Mouse (Mus musculus) lung, postnatal 0 days (tissue): ENCODE data around the gene Krt6b. TPM values are rescaled to one million over a fixed set of nuclear protein-coding genes. Genes with fewer than 3 reads are reported as not detected.
"Not testable (repeated sequence)": the region's sequence is repeated elsewhere in the genome, so short reads cannot be mapped to it uniquely, and the experiment has no call there.

Experiments used
- ATAC-seq: fragments of 200-750 bp; cut with Nextera tagmentation; 2 replicates; pipeline ENCODE4 v1.8.0; 2017; ENCODE audit warnings: moderate library complexity
- DNase-seq: peaks from one replicate; pipeline ENCODE4 v3.0.0-alpha.2; 2016; ENCODE audit warnings: low spot score
- H3K27ac ChIP-seq: fragments of 300-500 bp; sonication (generic); 2 replicates; pipeline ENCODE4 v1.5.1; 2014; ENCODE audit warnings: antibody characterized with exemption, mild to moderate bottlenecking, low read length, mixed read lengths
- H3K27me3 ChIP-seq: fragments of 300-500 bp; sonication (generic); replicated peaks from 2 replicates; pipeline ENCODE4 v1.6.1; 2014; ENCODE audit warnings: low read length, mixed read lengths; ENCODE audit not compliant: insufficient read depth
- H3K36me3 ChIP-seq: fragments of 300-500 bp; sonication (generic); 2 replicates; pipeline ENCODE4 v1.6.1; 2014; ENCODE audit warnings: low read length, mixed read lengths; ENCODE audit not compliant: insufficient read depth
- H3K4me1 ChIP-seq: fragments of 300-500 bp; sonication (generic); 2 replicates; pipeline ENCODE4 v1.6.1; 2014; ENCODE audit warnings: antibody characterized with exemption, low read depth, low read length, mixed read lengths; ENCODE audit not compliant: insufficient read depth
- H3K4me2 ChIP-seq: fragments of 300-500 bp; sonication (generic); replicated peaks from 2 replicates; pipeline ENCODE4 v1.6.1; 2014; ENCODE audit warnings: low read depth, mild to moderate bottlenecking, low read length, moderate library complexity, mixed read lengths
- H3K4me3 ChIP-seq: fragments of 300-500 bp; sonication (generic); 2 replicates; pipeline ENCODE4 v1.5.1; 2014; ENCODE audit warnings: low read depth, low read length
- H3K9ac ChIP-seq: fragments of 300-500 bp; sonication (generic); replicated peaks from 2 replicates; pipeline ENCODE4 v1.6.1; 2014; ENCODE audit warnings: low read depth, mild to moderate bottlenecking
- H3K9me3 ChIP-seq: fragments of 300-500 bp; sonication (generic); 2 replicates; pipeline ENCODE4 v1.6.1; 2016; ENCODE audit warnings: low read length, mixed read lengths
- CTCF ChIP-seq: IDR thresholded peaks from 2 replicates; pipeline ENCODE4 v1.5.1; 2016; ENCODE audit warnings: antibody characterized with exemption, mild to moderate bottlenecking
- EP300 ChIP-seq: IDR thresholded peaks from 2 replicates; pipeline ENCODE4 v1.6.1; 2016; ENCODE audit warnings: antibody characterized with exemption, mild to moderate bottlenecking, control low read depth
- WGBS: fragments of 180-500 bp; shearing (Covaris S2); extraction: QIAGEN DNeasy Blood & Tissue Kit; methylation state at CpG from one replicate; pipeline ENCODE4 v1.1.7; 2014; 5-methylcytosine and 5-hydroxymethylcytosine counted together
- microRNA-seq: library from miRNA; unstranded; fragments of <30 nt; microRNA quantifications from one replicate; pipeline ENCODE4, GENCODE M21; 2016
- polyA plus RNA-seq: library from polyadenylated mRNA; unstranded; fragments of >200 nt; fragmentation: Nextera tagmentation; extraction: Ambion mirVana; gene quantifications from 2 replicates; pipeline ENCODE4 v1.2.1, GENCODE M21; 2015

Gene Krt6b
- polyA plus RNA-seq, 1 experiment from 2014 or later: not detected

DNA sequence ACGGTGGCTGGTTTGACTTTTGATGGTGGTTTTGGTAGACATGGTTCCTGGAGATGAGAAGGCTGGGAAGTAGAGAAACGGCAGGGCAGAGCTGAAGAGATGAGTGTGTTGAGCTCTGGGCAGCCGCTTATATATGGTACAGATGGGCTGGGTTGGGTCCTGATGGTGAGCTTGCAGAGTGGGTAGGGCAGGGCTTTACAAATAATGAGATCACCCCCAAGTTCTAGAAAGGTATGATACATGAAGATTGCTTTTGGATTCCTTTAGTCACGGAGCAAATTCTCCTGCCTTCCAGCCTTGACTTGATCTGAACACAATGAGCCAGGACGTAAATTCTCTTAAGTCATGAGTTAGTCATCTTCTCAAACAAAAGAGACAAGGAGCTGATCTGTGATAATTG is 14.1 kb upstream of the Krt6b start, which contains the start of gene Krt6a:
Gene Krt6a, minus strand, starts transcription at position 101 of the 400 bp plus-strand sequence.
- Histone ChIP-seq H3K9me3 (no peaks in the 10 kb centered on the region), H3K9ac (no peak within 1 kb of the TSS), H3K27ac (no peak within 1 kb of the TSS), H3K4me3 (no peak within 1 kb of the TSS), H3K4me2 (no peak within 1 kb of the TSS), H3K4me1 (no peaks in the 10 kb centered on the region), H3K36me3 (no peaks in the 10 kb centered on the region), H3K27me3 (no peaks in the 10 kb centered on the region)
- 77% methylated on average over 5 of the region's 5 CpGs for WGBS
- no peak for TF ChIP-seq CTCF
- TF ChIP-seq EP300: no peak
- ATAC-seq (no peak), DNase-seq (no peak)

DNA sequence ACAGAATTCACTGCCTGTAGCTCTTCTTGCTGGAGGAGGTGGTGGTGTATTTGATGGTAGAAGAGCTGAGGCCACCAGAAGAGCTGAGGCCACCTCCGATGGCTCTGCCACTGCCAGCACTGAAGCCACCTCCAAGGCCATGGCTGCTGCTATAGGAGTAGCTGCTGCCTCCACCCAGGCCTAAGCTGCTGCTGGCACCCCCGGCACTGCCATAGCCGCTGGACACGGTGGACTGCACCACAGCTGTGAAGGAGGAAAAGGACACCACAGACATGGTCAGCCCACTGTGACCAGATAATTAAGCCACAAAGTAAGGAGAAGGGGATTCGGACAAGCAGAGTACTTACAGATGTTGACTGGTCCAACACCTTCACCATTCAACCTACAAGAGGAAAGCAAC is 10.4 kb upstream of the Krt6b start:
- H3K4me2 ChIP-seq, H3K27me3 ChIP-seq, H3K36me3 ChIP-seq, H3K4me3 ChIP-seq, H3K9ac ChIP-seq, H3K27ac ChIP-seq, DNase-seq, H3K4me1 ChIP-seq, ATAC-seq, H3K9me3 ChIP-seq: not testable (repeated sequence)
- WGBS: 89% methylated on average over 5 of the region's 5 CpGs

DNA sequence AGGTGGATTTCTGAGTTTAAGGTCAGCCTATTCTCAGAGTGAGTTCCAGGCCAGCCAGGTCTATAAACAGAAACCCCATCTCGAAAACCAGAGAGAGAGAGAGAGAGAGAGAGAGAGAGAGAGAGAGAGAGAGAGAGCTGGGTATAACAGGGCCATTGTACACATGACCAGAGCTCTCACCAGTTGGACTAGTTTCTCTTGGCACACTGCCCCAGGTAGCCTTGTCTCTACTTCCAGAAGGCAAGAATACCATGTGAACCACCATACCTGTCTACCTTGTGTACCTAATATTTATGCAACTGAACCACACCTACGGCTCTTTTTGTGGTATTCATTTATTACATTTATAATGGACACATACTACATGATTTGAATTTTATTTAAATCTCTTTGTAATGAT is 8.1 kb upstream of the Krt6b start:
- H3K27me3 ChIP-seq: no peaks in the 10 kb centered on the region
- WGBS: 46% methylated on average over 2 of the region's 2 CpGs
- DNase-seq: no peak

DNA sequence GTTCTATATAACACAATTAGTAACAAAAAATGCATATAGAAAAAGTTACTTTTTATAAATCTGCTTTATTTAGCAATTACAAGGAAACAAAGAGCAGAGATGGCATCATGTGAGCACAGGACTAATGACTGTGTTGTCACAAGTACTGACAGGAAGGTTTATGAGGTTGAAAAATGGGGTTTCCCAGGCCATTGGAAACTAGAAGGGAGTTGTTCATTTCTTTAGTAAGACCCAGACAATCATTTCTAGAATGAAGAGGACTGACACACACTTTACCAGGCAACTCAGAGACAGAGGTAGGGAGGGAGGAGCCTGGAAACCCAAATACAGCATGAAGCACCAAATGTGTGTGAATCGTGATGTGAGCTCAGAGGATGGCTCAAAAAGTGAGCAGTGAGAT is 4.1 kb downstream of the Krt6b start:
- H3K9ac ChIP-seq: no peak overlapping the region
- no peak overlapping the region for H3K4me3 ChIP-seq
- 88% methylated on average over 1 of the region's 1 CpGs for WGBS
- TF ChIP-seq EP300 (no peak), CTCF (no peak)
- H3K27ac ChIP-seq: no peak overlapping the region
- DNase-seq: no peak
- H3K9me3 ChIP-seq: no peaks in the 10 kb centered on the region
- H3K36me3 ChIP-seq: no peaks in the 10 kb centered on the region
- no peak overlapping the region for H3K4me2 ChIP-seq
- ATAC-seq: no peak
- no peaks in the 10 kb centered on the region for H3K27me3 ChIP-seq
- H3K4me1 ChIP-seq: no peaks in the 10 kb centered on the region

More for the DNA sequence above, 8.1 kb upstream of the Krt6b start:
- Histone ChIP-seq H3K4me1 (no peaks in the 10 kb centered on the region), H3K4me2 (no peak overlapping the region), H3K9me3 (no peaks in the 10 kb centered on the region), H3K36me3 (no peaks in the 10 kb centered on the region), H3K9ac (no peak overlapping the region), H3K4me3 (no peak overlapping the region), H3K27ac (no peak overlapping the region)
- no peak for TF ChIP-seq CTCF
- TF ChIP-seq EP300: no peak
- no peak for ATAC-seq

DNA sequence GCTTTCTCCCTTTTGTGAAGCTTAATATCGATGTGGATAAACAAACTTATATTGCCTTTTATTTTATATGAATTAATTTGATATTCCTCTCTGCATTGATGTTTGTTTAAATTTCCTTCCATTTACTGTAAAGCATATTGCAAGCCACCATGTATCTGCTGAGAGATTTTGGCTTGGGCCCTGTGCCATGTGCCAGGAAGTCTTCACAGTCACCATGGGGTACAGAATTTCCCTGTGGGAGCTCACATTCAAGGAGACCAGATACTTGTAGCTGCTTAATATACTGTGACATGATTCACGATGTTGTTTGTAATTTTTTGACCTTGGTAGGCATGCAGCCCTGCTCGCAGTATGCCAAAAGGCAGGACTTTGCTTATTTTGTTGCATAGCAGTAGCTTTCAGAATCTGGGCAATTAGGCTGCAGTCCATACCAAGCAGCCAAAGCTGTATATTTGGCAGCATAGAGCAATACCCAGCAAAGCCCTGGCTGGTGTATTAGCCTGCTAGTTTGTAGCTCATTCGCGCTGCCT is 27.3 kb downstream of the Krt6b start:
- Histone ChIP-seq H3K36me3 (no peaks in the 10 kb centered on the region), H3K4me3 (no peak overlapping the region), H3K27me3 (no peaks in the 10 kb centered on the region), H3K9ac (no peak overlapping the region), H3K4me2 (no peak overlapping the region), H3K27ac (no peak overlapping the region), H3K9me3 (no peaks in the 10 kb centered on the region), H3K4me1 (no peaks in the 10 kb centered on the region)
- 80% methylated on average over 5 of the region's 5 CpGs for WGBS
- no peak for DNase-seq
- ATAC-seq: no peak
- TF ChIP-seq CTCF (no peak), EP300 (no peak)

DNA sequence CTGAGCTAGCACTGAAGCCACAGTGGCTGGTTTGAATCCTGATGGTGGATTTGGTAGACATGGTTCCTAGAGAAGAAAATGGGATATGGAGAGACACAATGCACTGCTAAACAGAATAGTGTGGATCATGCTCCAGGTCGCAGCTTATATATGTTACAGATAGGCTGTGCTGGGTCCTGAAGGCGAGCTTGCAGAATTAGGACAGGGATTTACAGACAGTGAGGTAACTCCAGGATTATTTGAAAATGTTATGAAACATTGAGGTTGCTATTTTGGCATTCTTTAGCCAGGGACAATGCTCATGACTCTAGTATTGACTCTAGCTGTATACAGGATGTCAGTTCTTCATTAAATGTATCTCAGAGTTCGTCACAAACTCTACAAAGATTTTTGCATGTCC is 32.8 kb downstream of the Krt6b start, which contains the start of gene Gm5478:
Gene Gm5478, minus strand, starts transcription at position 101 of the 400 bp plus-strand sequence.
- TF ChIP-seq EP300: no peak
- no peak for TF ChIP-seq CTCF
- Histone ChIP-seq H3K36me3 (no peaks in the 10 kb centered on the region), H3K9ac (no peak within 1 kb of the TSS), H3K4me2 (no peak within 1 kb of the TSS), H3K4me3 (no peak within 1 kb of the TSS), H3K4me1 (no peaks in the 10 kb centered on the region), H3K9me3 (no peaks in the 10 kb centered on the region), H3K27me3 (no peaks in the 10 kb centered on the region), H3K27ac (no peak within 1 kb of the TSS)
- ATAC-seq (no peak), DNase-seq (no peak)
- WGBS: 63% methylated on average over 3 of the region's 3 CpGs

DNA sequence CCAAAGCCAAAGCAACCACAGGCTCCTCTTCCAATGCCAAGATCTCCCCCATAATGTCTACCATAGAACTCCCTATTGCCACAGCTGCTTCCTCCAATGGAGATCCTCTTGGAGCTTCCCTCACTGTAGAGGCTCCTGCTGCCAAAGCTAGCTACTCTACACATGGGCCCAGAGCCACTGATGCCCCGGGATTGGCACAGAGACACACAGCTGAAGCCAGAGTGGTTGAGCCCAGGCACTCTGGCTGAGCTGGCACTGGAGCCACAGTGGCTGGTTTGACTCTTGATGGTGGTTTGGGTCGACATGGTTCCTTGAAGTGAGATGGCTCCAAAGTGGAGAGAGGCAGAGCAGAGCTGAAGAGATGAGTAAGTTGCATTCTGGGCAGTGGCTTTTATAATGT is 52.2 kb downstream of the Krt6b start, which contains the start of gene Gm5414:
Gene Gm5414, minus strand, starts transcription at position 305 of the 400 bp plus-strand sequence.
- H3K27ac ChIP-seq: no peak within 1 kb of the TSS
- DNase-seq (no peak), ATAC-seq (no peak)
- H3K36me3 ChIP-seq: no peaks in the 10 kb centered on the region
- no peak within 1 kb of the TSS for H3K4me2 ChIP-seq
- H3K9ac ChIP-seq: no peak within 1 kb of the TSS
- no peaks in the 10 kb centered on the region for H3K4me1 ChIP-seq
- 61% methylated on average over 2 of the region's 2 CpGs for WGBS
- no peaks in the 10 kb centered on the region for H3K27me3 ChIP-seq
- H3K4me3 ChIP-seq: no peak within 1 kb of the TSS
- H3K9me3 ChIP-seq: no peaks in the 10 kb centered on the region
- TF ChIP-seq EP300 (no peak), CTCF (no peak)

Small RNAs within 50 kb of the gene (microRNA-seq; reads per million reads assigned to microRNA genes)
- gene Gm44323 (not detected), gene Gm44342 (not detected), gene Gm44383 (not detected), gene Gm44479 (not detected)

Other genes starting within 250 kb of the Krt6b start
- 0.24 and 0.29 TPM in 2 replicates for gene Krt87, start 241.5 kb downstream of the Krt6b start, polyA plus RNA-seq
- gene Krt88, start 232.5 kb downstream of the Krt6b start, polyA plus RNA-seq: 0.15 and 0.21 TPM in 2 replicates
- not detected in 2 replicates for gene Krt81, start 216.5 kb downstream of the Krt6b start, polyA plus RNA-seq
- not detected in 2 replicates for gene Krt86, start 206.8 kb downstream of the Krt6b start, polyA plus RNA-seq
- not detected in 2 replicates for gene Krt83, start 188.8 kb downstream of the Krt6b start, polyA plus RNA-seq
- not detected in 2 replicates for gene Gm49425, start 163.0 kb downstream of the Krt6b start, polyA plus RNA-seq
- gene Krt84, start 147.5 kb downstream of the Krt6b start, polyA plus RNA-seq: not detected in 2 replicates
- not detected in 2 replicates for gene Krt82, start 129.6 kb downstream of the Krt6b start, polyA plus RNA-seq
- gene Krt90, start 117.3 kb downstream of the Krt6b start, polyA plus RNA-seq: 0.05 and 0.14 TPM in 2 replicates
- not detected in 2 replicates for gene Krt75, start 106.4 kb downstream of the Krt6b start, polyA plus RNA-seq
- not detected in 2 replicates for gene Gm5414, start 52.1 kb downstream of the Krt6b start, polyA plus RNA-seq
- gene Gm5478, start 32.9 kb downstream of the Krt6b start, polyA plus RNA-seq: not detected in 2 replicates
- gene Krt6a, start 14.0 kb upstream of the Krt6b start, polyA plus RNA-seq: 0.06 and 0.18 TPM in 2 replicates
- 0.12 TPM in 1 of 2 replicates, not detected in the other for gene Krt5, start 32.6 kb upstream of the Krt6b start, polyA plus RNA-seq
- not detected in 2 replicates for gene Krt71, start 62.8 kb upstream of the Krt6b start, polyA plus RNA-seq
- gene Krt72, start 106.2 kb upstream of the Krt6b start, polyA plus RNA-seq: not detected in 2 replicates
- not detected in 2 replicates for gene Krt73, start 122.1 kb upstream of the Krt6b start, polyA plus RNA-seq
- not detected in 2 replicates for gene Krt2, start 137.9 kb upstream of the Krt6b start, polyA plus RNA-seq
- 0.42 and 0.82 TPM in 2 replicates for gene Krt1, start 170.5 kb upstream of the Krt6b start, polyA plus RNA-seq
- not detected in 2 replicates for gene Krt77, start 189.4 kb upstream of the Krt6b start, polyA plus RNA-seq
- not detected in 2 replicates for gene Krt76, start 212.6 kb upstream of the Krt6b start, polyA plus RNA-seq
- gene Krt4, start 244.4 kb upstream of the Krt6b start, polyA plus RNA-seq: 2.5 and 2.9 TPM in 2 replicates